Mouse (Mus musculus) embryonic facial prominence, embryonic 12.5 days (tissue): ENCODE results near the gene Ak2. TPM values are rescaled to one million over a fixed set of nuclear protein-coding genes. Genes with fewer than 3 reads are reported as not detected.
A peak's percentile ranks its signal among the peaks of the same experiment; 100 is the strongest.

Experiments
- ATAC-seq: fragments of 200-750 bp; cut with Nextera tagmentation; 2 replicates; pipeline ENCODE4 v1.8.0; 2017; ENCODE audit not compliant: insufficient number of reproducible peaks, insufficient read depth, low FRiP score, low TSS enrichment
- H3K27ac ChIP-seq: fragments of 300-500 bp; sonication (generic); 2 replicates; pipeline ENCODE4 v1.5.1; 2016; ENCODE audit warnings: mild to moderate bottlenecking
- H3K27me3 ChIP-seq: fragments of 300-500 bp; sonication (generic); 2 replicates; pipeline ENCODE4 v1.6.1; 2016; ENCODE audit warnings: mild to moderate bottlenecking, moderate library complexity
- H3K36me3 ChIP-seq: fragments of 300-500 bp; sonication (generic); 2 replicates; pipeline ENCODE4 v1.6.1; 2016; ENCODE audit warnings: mild to moderate bottlenecking
- H3K4me1 ChIP-seq: fragments of 300-500 bp; sonication (generic); 2 replicates; pipeline ENCODE4 v1.6.1; 2016
- H3K4me2 ChIP-seq: fragments of 300-500 bp; sonication (generic); replicated peaks from 2 replicates; pipeline ENCODE4 v1.6.1; 2016; ENCODE audit warnings: mild to moderate bottlenecking, moderate library complexity
- H3K4me3 ChIP-seq: fragments of 300-500 bp; sonication (generic); 2 replicates; pipeline ENCODE4 v1.5.1; 2016; ENCODE audit warnings: mild to moderate bottlenecking
- H3K9ac ChIP-seq: fragments of 300-500 bp; sonication (generic); 2 replicates; pipeline ENCODE4 v1.6.1; 2016; ENCODE audit warnings: mild to moderate bottlenecking, moderate library complexity
- H3K9me3 ChIP-seq: fragments of 300-500 bp; sonication (generic); 2 replicates; pipeline ENCODE4 v1.6.1; 2016; ENCODE audit warnings: mild to moderate bottlenecking, moderate library complexity
- WGBS: fragments of 180-500 bp; shearing (Covaris S2); methylation state at CpG from one replicate; pipeline ENCODE4 v1.1.7; 2016; 5-methylcytosine and 5-hydroxymethylcytosine counted together
- polyA plus RNA-seq: library from polyadenylated mRNA; unstranded; fragments of >200 nt; fragmentation: Nextera tagmentation; extraction: Ambion mirVana; gene quantifications from 2 replicates; pipeline ENCODE4 v1.2.1, GENCODE M21; 2016

Gene Ak2
- polyA plus RNA-seq, 1 experiment from 2014 or later, result 184 TPM

GRCm38 (mm10) chr4:129018788-129019435, 27.2 kb downstream of the Ak2 start:
- Histone ChIP-seq H3K4me3 (no peak overlapping the region), H3K27ac (no peak overlapping the region), H3K9me3 (no peaks in the 10 kb centered on the region), H3K9ac (no peak overlapping the region), H3K4me1 (0 out of 2 replicates have a peak, but pooled peaks cover 20% of the 10 kb centered on the region), H3K36me3 (no peaks in the 10 kb centered on the region), H3K27me3 (no peaks in the 10 kb centered on the region), H3K4me2 (no peak overlapping the region)
- no peak for ATAC-seq
- WGBS, result 80% methylated on average over 9 of the region's 9 CpGs

- H3K4me2 ChIP-seq, result no peak overlapping the region
- H3K27me3 ChIP-seq, result no peaks in the 10 kb centered on the region
- 0 out of 2 replicates have a peak, but pooled peaks cover 20% of the 10 kb centered on the region for H3K4me1 ChIP-seq
- H3K9me3 ChIP-seq, result no peaks in the 10 kb centered on the region
- WGBS, result 79% methylated on average over 9 of the region's 9 CpGs
- no peak overlapping the region for H3K9ac ChIP-seq
- H3K27ac ChIP-seq, result no peak overlapping the region
- no peak for ATAC-seq
- H3K36me3 ChIP-seq, result no peaks in the 10 kb centered on the region
- H3K4me3 ChIP-seq, result no peak overlapping the region
These were observed 28.0 kb downstream of the Ak2 start for GRCm38 (mm10) chr4:129019788-129020187.

DNA sequence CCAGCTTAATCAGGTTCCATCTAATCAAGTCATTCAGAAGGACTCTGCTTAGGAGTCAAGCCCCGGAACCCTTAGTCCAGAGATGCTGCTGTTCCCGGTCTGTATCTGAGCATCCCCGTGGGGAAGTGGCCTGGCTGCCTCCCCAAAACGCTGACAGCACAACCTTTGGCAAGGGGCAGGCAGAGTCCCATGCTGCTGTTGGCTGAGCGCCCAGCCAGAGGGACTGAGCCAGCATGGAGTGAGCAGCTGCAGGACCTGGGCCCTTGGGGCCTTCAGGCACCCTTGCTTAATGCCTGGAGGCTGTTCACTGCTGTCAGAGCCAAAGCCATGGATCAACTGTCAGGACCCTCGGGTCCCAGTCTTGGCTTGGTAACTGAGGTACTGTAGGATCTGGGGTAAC, 28.7 kb downstream of the Ak2 start:
- Histone ChIP-seq H3K27ac (no peak overlapping the region), H3K9me3 (no peaks in the 10 kb centered on the region)
- WGBS, result 68% methylated on average over 6 of the region's 6 CpGs

DNA sequence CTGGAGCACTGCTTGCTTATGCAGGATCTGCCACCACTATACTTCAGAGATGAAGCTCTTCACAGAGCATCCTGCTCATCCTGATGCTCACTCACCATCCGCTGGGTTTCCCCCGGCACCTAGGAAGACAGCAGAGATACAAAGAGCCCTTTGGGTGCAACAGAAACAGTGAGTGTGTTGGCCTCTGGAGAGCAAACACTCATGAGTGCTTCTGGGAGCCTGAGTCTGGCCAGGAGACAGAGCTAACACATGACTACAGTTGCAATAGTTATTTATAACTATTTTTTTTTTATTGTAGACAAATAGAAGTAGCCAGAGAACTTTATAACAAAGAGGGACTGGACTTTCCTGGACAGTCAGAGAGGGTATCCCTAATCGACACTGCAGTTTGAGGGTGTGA, 29.7 kb downstream of the Ak2 start:
- no peak overlapping the region for H3K9ac ChIP-seq
- no peak overlapping the region for H3K4me2 ChIP-seq
- no peak for ATAC-seq
- H3K36me3 ChIP-seq, result no peaks in the 10 kb centered on the region
- H3K9me3 ChIP-seq, result no peaks in the 10 kb centered on the region
- 89% methylated on average over 3 of the region's 3 CpGs for WGBS
- no peak overlapping the region for H3K27ac ChIP-seq
- 0 out of 2 replicates have a peak, but pooled peaks cover 10% of the 10 kb centered on the region for H3K4me1 ChIP-seq
- H3K4me3 ChIP-seq, result no peak overlapping the region
- no peaks in the 10 kb centered on the region for H3K27me3 ChIP-seq

More for the DNA sequence above, 28.7 kb downstream of the Ak2 start:
- no peak overlapping the region for H3K4me3 ChIP-seq
- H3K9ac ChIP-seq, result no peak overlapping the region
- no peak for ATAC-seq
- H3K27me3 ChIP-seq, result no peaks in the 10 kb centered on the region
- H3K4me1 ChIP-seq, result 0 out of 2 replicates have a peak, but pooled peaks cover 19% of the 10 kb centered on the region
- H3K4me2 ChIP-seq, result no peak overlapping the region
- no peaks in the 10 kb centered on the region for H3K36me3 ChIP-seq

- no peak for ATAC-seq
- Histone ChIP-seq H3K4me2 (no peak overlapping the region), H3K9me3 (no peaks in the 10 kb centered on the region), H3K36me3 (no peaks in the 10 kb centered on the region), H3K27me3 (no peaks in the 10 kb centered on the region), H3K4me3 (no peak overlapping the region), H3K9ac (no peak overlapping the region), H3K4me1 (0 out of 2 replicates have a peak, but pooled peaks cover 7% of the 10 kb centered on the region), H3K27ac (no peak overlapping the region)
- WGBS, result 76% methylated on average over 4 of the region's 4 CpGs
These were observed 30.1 kb downstream of the Ak2 start for GRCm38 (mm10) chr4:129021886-129022285.

DNA sequence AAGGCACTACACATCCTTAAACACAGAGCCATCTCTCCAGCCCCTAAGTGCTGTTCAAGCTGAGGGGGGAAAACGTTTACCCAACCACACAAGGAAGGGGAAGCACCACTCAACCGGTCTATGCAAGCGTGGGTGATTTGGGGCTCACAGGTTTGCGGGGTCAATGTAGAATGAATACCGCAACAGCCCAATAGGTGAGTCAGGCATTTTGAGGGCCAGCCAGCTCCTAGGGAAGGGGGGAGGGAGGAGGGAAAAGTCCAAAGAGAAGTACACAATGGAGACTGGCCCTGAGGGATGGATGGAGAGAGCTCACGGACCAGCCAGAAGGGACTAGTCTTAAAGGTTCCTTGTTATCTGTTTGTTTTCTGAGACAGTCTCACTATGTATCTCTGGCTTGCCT, 32.1 kb downstream of the Ak2 start:
- no peaks in the 10 kb centered on the region for H3K9me3 ChIP-seq
- H3K36me3 ChIP-seq, result no peaks in the 10 kb centered on the region
- H3K4me1 ChIP-seq, result 0 out of 2 replicates have a peak, but pooled peaks cover 4% of the 10 kb centered on the region
- H3K9ac ChIP-seq, result no peak overlapping the region
- H3K27ac ChIP-seq, result no peak overlapping the region
- no peak overlapping the region for H3K4me3 ChIP-seq
- ATAC-seq, result no peak
- 80% methylated on average over 6 of the region's 6 CpGs for WGBS
- H3K27me3 ChIP-seq, result no peaks in the 10 kb centered on the region
- no peak overlapping the region for H3K4me2 ChIP-seq

DNA sequence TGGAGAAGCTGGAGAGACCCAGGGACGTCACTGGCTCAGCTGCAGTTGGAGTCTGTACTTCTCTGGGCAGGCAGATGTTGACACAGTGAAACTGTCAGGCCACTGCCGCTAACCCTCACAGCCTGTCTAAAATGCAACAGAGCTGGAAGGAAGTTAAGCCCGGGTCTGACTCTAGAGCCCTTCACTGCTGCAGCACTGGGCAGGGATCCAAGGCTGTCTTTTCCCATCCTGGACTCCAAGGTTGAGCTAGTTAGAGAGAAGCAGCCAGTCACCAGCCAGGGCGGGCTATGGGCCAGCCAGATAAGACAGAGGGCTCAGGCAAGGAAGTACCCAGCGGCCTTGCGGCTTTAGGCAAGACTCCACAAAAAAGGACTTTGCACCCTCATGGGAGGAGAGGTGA, 33.0 kb downstream of the Ak2 start:
- Histone ChIP-seq H3K27me3 (no peaks in the 10 kb centered on the region), H3K4me3 (no peak overlapping the region), H3K9me3 (no peaks in the 10 kb centered on the region), H3K36me3 (no peaks in the 10 kb centered on the region), H3K9ac (no peak overlapping the region), H3K4me2 (no peak overlapping the region), H3K27ac (no peak overlapping the region), H3K4me1 (0 out of 2 replicates have a peak, but pooled peaks cover 4% of the 10 kb centered on the region)
- 65% methylated on average over 6 of the region's 6 CpGs for WGBS
- peak; percentile 56; the same call in 1 of the 2 replicates for ATAC-seq

DNA sequence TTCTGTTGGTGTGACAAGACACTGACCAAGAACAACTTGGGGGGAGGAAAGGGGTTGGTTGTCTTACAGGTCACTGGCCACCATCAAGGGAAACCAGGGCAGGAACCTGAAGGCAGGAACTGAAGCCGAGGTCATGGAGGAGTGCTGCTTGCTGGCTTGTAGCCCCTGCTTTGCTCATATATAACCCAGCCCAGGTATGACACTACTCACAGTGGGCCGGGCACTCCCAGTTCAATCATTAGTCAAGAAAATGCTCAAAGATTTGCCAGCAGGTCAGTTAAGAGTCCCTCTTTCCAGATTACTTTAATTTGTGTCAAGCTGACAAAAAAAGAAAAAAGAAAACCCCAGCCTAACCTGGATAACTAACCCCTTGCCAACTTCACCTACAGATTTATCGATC, 33.9 kb downstream of the Ak2 start:
- Histone ChIP-seq H3K9ac (no peak overlapping the region), H3K36me3 (no peaks in the 10 kb centered on the region), H3K27me3 (no peaks in the 10 kb centered on the region), H3K4me2 (no peak overlapping the region), H3K27ac (no peak overlapping the region), H3K9me3 (no peaks in the 10 kb centered on the region), H3K4me1 (0 out of 2 replicates have a peak, but pooled peaks cover under 1% of the 10 kb centered on the region), H3K4me3 (no peak overlapping the region)
- 92% methylated on average over 3 of the region's 3 CpGs for WGBS
- ATAC-seq, result no peak

DNA sequence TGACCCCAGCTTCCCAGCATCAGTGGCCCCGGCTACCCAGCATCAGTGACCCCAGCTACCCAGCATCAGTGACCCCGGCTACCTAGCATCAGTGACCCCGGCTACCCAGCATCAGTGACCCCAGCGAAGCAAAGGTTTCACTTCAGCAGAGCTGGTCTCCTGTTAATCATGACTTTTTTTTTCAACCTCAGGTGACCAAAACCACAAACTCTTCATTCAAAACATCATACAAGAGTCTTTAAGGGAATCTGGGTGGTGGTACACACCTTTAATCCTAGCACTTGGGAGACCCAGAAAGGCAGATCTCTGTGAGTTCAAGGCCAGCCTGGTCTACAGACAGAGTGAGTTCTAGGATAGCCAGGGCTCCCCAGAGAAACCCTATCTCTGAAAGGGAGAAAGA, 39.0 kb downstream of the Ak2 start:
- H3K36me3 ChIP-seq, result no peaks in the 10 kb centered on the region
- ATAC-seq, result no peak
- 87% methylated on average over 4 of the region's 4 CpGs for WGBS
- no peak overlapping the region for H3K27ac ChIP-seq
- peaks cover 23% of the 10 kb centered on the region for H3K4me1 ChIP-seq
- H3K4me2 ChIP-seq, result no peak overlapping the region
- no peaks in the 10 kb centered on the region for H3K27me3 ChIP-seq
- H3K9ac ChIP-seq, result no peak overlapping the region
- no peaks in the 10 kb centered on the region for H3K9me3 ChIP-seq
- no peak overlapping the region for H3K4me3 ChIP-seq

- ATAC-seq, result no peak
- no peak overlapping the region for H3K4me2 ChIP-seq
- no peaks in the 10 kb centered on the region for H3K27me3 ChIP-seq
- WGBS, result 86% methylated on average over 8 of the region's 8 CpGs
- H3K9me3 ChIP-seq, result no peaks in the 10 kb centered on the region
- no peaks in the 10 kb centered on the region for H3K36me3 ChIP-seq
- H3K4me1 ChIP-seq, result peaks cover 28% of the 10 kb centered on the region
- H3K4me3 ChIP-seq, result no peak overlapping the region
- H3K27ac ChIP-seq, result no peak overlapping the region
- no peak overlapping the region for H3K9ac ChIP-seq
These were observed 39.7 kb downstream of the Ak2 start for GRCm38 (mm10) chr4:129031408-129031965.

DNA sequence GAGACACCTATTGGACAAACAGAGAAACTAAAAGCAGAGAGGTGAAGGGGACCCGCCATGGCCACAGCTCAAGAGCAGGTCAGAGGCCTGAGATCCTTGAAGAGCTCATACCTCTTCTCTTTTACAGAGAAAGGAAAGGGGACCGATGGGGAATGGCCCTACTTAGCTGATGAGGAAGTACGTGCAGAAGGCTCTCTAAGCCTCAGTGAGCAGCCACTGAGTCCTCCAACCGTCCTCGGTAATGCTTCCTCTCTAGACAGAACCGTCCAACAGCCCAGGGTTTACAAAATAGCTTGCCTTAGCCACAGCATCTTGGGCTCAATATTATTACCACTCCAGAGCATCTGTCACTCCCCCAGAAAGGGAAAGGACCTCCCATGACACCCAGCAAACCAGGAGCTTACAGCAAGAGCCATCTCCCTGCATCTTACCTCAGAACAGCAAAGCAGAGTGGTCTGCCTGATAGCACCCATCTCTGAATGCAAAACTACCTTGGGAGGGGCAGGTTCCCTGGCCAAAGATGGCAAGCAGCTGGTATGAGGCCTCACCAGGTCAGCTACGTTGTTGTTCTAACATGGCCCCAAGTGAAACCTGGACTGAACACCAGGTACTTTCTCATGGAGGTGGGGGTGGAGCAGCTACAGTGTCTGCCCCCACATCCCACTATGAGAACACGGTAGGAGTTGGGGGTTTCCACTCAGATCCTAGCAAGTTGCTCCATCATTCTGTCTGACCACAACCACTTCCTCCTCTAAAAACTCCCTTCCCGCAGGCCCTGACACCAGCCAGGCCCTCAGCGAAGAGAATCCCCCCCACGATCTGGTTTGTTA, 40.6 kb downstream of the Ak2 start:
- no peak overlapping the region for H3K4me2 ChIP-seq
- 80% methylated on average over 11 of the region's 11 CpGs for WGBS

More for the DNA sequence above, 40.6 kb downstream of the Ak2 start:
- Histone ChIP-seq H3K27ac (no peak overlapping the region), H3K36me3 (no peaks in the 10 kb centered on the region), H3K27me3 (no peaks in the 10 kb centered on the region), H3K4me3 (no peak overlapping the region), H3K9me3 (no peaks in the 10 kb centered on the region), H3K4me1 (peaks cover 28% of the 10 kb centered on the region), H3K9ac (no peak overlapping the region)
- no peak for ATAC-seq
